Mouse (Mus musculus): ENCODE data around the gene Dusp14.

Gene Dusp14

DNA sequence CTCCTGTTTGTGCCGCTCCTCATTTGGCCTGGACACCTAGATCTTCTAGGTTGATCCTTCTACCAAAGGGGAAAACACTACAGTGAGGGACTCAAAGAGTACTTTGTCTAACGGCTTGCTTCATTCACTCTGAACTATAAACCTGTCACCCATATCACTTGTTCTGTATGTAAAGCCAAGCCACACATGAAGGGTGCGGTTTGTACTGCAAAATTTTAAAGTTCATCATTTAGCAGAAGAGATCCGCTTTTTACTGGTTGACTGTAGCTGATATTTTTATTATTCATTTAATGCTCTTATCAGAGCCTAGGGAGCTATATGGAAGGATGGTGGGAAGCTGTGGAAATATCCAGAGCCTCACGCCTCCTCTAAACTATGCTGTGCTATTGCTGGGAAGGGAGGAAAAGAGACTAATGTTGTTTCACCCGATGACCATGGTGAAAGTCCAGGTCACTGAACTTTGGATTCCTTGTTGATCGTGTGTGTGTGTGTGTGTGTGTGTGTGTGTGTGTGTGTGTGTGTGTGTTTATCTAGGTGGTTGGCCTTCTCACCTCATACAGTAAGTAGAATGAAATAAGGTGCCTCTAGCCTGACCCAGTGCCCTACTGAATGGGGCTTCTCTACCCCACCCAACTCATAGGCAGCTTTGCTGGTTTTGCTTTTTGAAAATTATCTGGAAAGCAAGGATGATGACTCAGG is 52.1 kb downstream of the Dusp14 start:
- DNase-seq (ENCODE audit: low read depth, low spot score) = no peak

DNA sequence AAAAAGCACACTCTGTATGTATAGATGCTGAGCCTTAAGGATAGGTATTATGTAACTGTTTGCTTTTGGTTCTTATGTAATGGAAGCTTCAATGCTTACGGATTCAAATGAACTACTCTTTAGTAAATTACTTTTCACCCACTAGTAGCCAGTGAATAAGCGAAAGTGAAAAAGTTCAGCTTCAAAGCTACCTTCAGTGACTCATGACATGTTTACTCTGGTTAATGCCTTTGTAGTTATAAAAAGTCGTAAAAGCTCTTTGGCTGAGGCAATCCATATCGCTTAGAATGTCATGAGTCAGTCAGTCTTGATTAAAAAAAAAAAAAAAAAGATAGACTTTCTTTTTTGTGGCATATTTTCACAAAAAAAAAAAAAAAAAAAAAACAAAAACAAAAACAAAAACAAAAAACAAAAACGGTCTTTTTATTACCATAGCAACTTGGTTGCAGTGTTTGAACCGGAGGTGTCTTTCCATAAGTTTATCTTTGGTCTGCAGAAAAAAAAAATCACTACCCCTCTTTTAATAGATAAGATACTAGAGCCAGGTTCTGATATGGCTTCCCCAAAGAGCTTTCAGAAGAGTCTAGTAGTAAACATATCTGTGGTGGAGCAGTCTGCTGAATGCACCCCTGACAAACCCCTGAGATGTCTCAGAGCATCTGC is 52.8 kb downstream of the Dusp14 start:
- DNase-seq (ENCODE audit: low read depth, low spot score) = no peak

DNA sequence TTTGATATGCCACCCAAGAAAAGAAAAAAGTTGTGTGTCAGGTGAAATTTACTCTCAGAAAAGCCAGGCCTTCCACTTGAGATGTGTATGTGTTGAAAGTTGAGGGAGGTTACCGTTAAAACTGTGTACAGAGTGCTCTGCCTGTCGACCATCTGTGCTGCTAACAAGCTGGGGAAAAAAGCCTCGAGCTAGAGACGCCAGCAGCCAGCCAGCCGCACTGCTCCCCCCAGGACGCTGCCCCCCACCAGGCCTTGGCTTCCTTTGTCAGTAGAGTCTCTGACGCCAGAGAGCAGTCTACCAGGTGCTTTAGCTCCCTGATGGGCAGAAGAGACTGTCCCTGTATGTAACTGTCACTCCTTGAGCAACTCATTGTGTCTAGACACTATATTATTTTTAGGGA is 56.0 kb downstream of the Dusp14 start:
- no peak for DNase-seq (ENCODE audit: low read depth, low spot score)

DNA sequence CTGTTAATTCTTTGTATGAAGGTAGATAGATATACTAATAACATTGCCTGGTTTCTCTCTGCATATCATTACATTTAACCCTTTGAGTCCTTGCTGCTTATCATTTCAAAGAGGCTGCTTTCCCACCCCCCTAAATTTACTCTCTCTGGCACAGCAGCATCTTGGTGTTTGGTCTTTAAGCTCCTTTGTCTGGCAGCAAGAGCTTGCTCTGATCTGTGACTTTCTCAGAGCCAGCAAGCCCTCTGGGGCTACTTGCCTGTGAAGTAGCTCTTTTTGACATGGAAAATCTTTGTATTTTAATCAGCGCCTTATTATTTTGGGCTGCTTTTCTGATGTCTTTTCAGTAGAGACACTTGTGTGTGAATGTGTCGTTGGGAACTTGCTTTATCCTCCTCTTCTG is 57.5 kb downstream of the Dusp14 start:
- no peak for DNase-seq (ENCODE audit: low read depth, low spot score)

DNA sequence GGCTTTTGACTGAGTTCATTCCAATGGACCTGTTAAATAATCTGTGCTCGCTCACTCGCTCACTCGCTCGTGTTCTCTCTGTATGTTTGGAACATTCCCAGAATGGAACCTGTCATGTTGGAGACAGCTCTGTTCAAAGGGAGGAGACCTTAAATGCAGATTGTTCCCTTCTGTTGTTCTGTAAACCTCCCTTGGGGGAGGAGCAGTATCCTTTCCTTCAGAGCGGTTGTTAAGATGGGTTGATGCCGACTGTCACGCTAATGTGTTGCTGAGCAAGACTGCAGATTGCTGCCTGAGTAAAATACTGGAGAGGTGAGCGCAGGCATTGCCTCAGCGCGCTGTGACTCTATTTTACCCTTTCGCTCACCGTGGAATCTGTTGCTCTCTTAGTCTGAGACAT is 58.0 kb downstream of the Dusp14 start:
- DNase-seq (ENCODE audit: low read depth, low spot score) = no peak

DNA sequence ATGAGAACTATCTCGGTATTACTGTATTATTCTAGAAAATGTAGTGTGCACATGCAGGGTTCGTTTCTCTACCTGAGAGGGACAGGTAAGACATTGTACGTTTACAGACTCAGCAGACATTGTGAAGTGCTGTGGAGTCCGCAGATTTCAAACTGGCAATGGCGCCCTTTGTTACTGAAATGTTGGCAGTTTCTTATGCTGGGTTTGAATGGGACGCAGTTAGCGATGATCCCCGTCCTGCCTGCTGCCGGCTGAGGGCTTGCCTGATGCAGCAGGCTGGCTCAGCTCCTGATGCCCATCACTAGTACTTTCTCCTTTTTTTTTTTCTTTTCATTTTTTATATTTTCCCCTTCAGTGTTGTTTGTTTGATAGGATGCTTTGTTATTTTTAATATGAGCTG is 58.6 kb downstream of the Dusp14 start:
- no peak for DNase-seq (ENCODE audit: low read depth, low spot score)

DNA sequence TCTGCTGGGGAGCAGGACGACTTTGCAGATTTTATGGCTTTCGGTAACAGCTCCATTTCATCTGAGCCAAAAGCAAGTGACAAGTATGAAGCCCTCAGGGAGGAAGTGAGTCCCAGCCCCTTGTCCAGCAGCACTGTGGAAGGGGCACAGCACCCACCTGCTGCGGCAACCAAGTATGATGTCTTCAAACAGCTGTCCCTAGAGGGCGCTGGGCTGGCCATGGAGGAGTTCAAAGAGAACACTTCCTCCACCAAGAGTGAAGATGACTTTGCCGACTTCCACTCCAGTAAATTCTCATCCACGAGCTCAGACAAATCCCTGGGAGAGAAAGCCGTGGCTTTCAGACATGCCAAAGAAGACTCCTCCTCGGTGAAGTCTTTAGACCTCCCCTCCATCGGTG is 60.1 kb downstream of the Dusp14 start:
- DNase-seq (ENCODE audit: low read depth, low spot score) = no peak

DNA sequence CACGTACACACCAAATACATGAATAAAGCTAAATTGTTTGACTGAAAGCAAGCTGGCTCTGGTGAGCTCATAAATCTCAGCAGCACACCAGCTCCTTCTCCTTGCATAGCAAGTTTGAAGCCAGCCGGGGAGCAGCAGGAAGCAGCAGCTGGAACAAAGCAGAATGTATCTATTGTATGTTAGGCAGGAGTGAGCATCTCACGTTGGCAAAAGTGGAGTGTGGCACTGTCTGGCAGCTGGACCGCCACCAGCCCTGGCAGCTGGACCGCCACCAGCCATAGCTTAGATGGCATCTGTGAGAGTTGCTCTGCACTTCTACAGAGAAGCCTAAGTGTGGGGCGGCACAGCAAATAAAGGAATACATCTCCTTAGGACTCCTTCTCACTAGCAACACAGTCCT is 65.1 kb downstream of the Dusp14 start:
- DNase-seq (ENCODE audit: low read depth, low spot score) = no peak

DNA sequence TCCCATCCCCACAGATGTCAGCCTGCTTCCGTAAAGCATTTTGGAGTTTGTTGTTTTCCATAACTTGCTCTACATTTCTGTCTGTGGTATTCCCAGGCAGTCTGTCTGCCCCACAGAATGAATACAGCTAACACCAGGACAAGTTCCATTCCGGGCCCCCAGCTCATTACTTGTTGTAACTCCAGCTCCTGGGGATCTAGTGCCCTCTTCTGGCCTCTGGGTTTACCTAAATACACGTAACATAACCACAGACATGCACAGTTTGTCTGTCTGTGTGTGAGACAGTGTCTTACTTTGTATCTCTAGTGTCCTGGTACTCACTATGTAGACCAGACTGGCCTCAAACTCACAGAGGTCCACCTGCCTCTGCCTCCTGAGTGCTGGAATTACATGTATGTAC is 67.8 kb downstream of the Dusp14 start:
- DNase-seq (ENCODE audit: low read depth, low spot score) = no peak

DNA sequence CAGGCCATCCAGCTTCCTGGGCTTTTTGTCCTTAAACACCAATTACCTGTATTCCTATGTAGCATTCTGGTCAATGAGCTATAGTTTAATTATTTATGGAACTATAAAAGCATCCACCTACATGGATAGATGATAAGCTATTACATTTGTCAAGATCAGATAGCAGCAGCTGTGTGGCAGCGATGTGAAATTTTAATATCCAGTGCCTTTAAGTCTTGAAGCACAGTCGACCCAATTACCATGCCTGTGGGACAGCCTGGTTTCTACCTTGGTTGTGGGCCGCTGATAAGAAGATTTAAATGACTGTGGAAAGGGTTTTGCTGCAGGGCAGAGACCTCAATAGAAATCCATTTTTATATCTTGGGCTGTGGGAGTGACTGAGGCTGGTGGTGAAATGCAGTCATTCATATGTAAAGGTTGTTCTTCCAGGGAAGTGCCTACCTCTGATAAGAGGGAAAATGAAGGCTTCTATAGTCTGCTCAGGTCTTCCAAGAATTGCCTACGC is 69.6 kb downstream of the Dusp14 start:
- DNase-seq (ENCODE audit: low read depth, low spot score) = no peak

DNA sequence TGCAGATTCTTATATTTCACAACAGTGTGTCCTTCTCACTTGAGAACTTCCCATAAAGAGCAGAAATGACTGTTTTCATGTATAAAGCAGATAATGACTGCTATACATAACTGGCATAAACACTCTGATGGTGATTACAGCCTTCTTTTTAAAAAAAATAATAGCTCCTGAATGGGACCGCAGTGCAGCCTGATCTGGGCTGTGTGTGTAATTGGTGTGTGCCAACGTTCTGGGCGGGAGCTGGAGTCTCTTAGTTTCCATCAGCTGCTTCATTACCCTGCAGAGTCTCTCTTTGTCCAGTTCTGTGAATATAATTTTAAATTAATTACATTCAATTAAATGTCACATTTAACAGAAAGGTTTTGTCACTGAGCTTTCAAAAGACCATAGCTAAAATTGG is 70.1 kb downstream of the Dusp14 start:
- no peak for DNase-seq (ENCODE audit: low read depth, low spot score)

Measured in WW6 (cell line).